Mouse (Mus musculus): ENCODE measurements around the gene Cyp26c1. TPM values are rescaled to one million over a fixed set of nuclear protein-coding genes. Genes with fewer than 3 reads are reported as not detected.
A peak's percentile ranks its signal among the peaks of the same experiment; 100 is the strongest.

Gene Cyp26c1
- not detected in 2 replicates for polyA plus RNA-seq (2015; fragmentation: Nextera tagmentation; extraction: Ambion mirVana)

DNA sequence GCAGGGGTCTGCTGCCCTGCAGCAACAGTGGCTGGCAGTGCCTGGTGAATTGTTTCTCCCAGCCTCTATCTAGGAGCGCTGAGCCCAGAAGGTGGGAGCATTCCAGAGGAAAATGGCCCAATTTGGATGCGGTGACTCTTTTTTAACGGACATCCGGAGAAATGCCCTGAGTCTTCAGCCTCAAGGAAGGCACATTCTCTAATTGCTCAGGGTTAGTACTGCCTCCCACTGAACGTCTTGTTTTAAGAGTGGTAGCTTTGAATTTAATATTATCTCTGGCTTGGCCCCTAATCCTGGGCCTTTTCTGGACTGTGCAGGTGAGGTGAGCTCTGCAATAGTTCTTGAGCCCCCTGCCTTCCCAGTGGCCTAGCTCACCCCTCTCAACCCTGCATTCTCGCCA is at the start of gene Cyp26c1:
Gene Cyp26c1 (plus strand): TSS at position 301 of the 400 bp plus-strand sequence.
- H3K4me2 ChIP-seq, result peak within 1 kb of the TSS; percentile 30
- no peaks in the 10 kb centered on the region for H3K9me3 ChIP-seq (replicated peaks)
- peaks cover 30% of the 10 kb centered on the region for H3K4me1 ChIP-seq
- WGBS, result 14% methylated on average over 6 of the region's 6 CpGs
- H3K27ac ChIP-seq, result no peak within 1 kb of the TSS
- H3K9ac ChIP-seq, result no peak within 1 kb of the TSS
- H3K4me3 ChIP-seq (replicated peaks), result no peak within 1 kb of the TSS
- no peak for ATAC-seq (replicated peaks; ENCODE audit: low FRiP score)
- peaks cover 96% of the 10 kb centered on the region for H3K27me3 ChIP-seq
- H3K36me3 ChIP-seq, result 0 out of 2 replicates have a peak, but pooled peaks cover 3% of the 10 kb centered on the region

DNA sequence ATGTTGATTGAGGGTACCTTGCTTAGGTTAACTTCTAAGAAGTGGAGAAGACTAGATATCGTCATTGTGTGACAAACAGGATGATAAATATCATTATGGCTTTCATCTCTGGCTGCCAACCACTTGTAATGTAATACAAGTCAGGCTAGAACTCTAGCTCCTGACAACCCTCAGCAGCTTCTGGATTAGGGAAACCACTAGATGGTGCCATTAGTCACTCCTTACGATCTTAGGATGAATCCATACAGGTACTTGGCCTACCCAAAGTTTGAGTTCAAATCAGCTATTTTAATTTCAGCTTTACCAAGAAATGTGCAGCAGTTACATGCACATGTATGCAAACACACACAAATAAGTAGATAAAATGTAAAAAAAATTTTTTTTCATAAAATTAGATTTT is 37.4 kb upstream of the Cyp26c1 start:
- Histone ChIP-seq H3K27ac (no peak overlapping the region), H3K4me2 (no peak overlapping the region), H3K9me3 (replicated peaks) (no peaks in the 10 kb centered on the region), H3K9ac (no peak overlapping the region), H3K36me3 (no peaks in the 10 kb centered on the region), H3K4me1 (no peaks in the 10 kb centered on the region), H3K4me3 (replicated peaks) (no peak overlapping the region), H3K27me3 (no peaks in the 10 kb centered on the region)
- no peak for ATAC-seq (replicated peaks; ENCODE audit: low FRiP score)
- WGBS, result 39% methylated on average over 2 of the region's 2 CpGs

DNA sequence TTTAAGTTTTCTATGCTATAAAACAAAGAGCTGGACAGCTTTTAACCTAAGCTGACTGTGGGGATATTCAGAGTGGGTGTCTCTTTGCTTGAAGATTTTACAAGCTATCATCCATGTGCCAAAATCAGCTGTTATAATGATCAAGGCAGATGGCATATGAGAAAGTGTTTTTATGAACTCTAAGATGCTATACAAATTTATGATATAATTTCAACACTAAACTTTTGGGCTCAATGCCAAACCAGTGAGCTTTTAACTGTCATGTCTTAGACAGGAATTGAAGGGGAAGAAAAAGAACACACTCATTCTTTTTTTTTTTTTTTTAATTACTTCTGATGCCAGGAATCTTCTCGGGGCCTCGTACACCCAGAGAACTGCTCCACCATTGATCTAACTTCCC is 34.9 kb upstream of the Cyp26c1 start:
- 67% methylated on average over 2 of the region's 2 CpGs for whole genome bisulfite sequencing
- no peaks in the 10 kb centered on the region for H3K27me3 ChIP-seq

DNA sequence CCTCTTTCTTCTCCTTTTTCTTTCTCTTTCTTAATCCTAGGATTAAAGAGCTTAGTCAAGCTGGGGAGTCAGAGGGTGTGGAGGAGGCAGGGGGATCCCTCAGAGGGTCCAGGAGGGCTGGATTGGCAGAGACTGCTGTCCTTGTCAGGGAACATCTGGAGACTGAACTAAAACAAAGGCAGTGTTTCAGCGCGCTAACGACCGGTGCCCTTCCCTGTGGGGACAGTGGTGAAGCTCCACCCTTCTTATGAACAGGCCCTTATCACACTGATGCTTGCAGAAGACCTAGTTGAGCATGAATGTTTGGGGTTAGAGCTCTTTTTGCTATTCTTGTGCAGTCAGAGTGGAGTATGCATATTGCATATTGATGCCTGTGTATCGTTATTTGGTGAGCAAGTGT is 31.4 kb upstream of the Cyp26c1 start:
- no peak overlapping the region for H3K27ac ChIP-seq
- no peak overlapping the region for H3K9ac ChIP-seq
- 66% methylated on average over 5 of the region's 5 CpGs for WGBS
- H3K4me3 ChIP-seq (replicated peaks), result no peak overlapping the region
- no peaks in the 10 kb centered on the region for H3K9me3 ChIP-seq (replicated peaks)
- no peaks in the 10 kb centered on the region for H3K36me3 ChIP-seq
- H3K4me2 ChIP-seq, result no peak overlapping the region
- H3K4me1 ChIP-seq, result no peaks in the 10 kb centered on the region
- H3K27me3 ChIP-seq, result no peaks in the 10 kb centered on the region
- ATAC-seq (replicated peaks; ENCODE audit: low FRiP score), result no peak

More for the DNA sequence above, 34.9 kb upstream of the Cyp26c1 start:
- H3K4me2 ChIP-seq, result no peak overlapping the region
- H3K4me1 ChIP-seq, result no peaks in the 10 kb centered on the region
- H3K4me3 ChIP-seq (replicated peaks), result no peak overlapping the region
- ATAC-seq (replicated peaks; ENCODE audit: low FRiP score), result no peak
- no peak overlapping the region for H3K27ac ChIP-seq
- no peaks in the 10 kb centered on the region for H3K9me3 ChIP-seq (replicated peaks)
- no peaks in the 10 kb centered on the region for H3K36me3 ChIP-seq
- no peak overlapping the region for H3K9ac ChIP-seq

DNA sequence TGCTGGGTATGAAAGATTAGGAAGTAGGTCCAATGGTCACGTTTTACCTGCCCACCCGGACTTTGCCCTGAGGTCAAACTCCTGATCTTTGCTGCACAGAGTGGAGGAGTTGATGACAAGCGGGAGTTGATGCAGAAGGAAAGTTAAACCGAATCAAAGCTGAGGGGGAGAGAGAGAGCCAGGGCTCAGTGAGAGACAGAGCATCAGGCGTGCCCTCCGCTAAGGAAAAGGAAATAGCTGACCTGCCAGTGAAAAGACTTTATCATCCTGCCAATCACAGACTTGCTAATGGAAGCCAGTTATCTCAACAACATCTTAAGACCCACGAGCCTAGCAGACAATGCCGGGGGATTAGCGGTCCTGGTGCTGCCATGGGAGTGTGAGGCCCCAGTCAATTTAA is 28.9 kb upstream of the Cyp26c1 start:
- Histone ChIP-seq H3K4me3 (replicated peaks) (no peak overlapping the region), H3K4me2 (no peak overlapping the region), H3K36me3 (no peaks in the 10 kb centered on the region), H3K27me3 (no peaks in the 10 kb centered on the region), H3K27ac (no peak overlapping the region), H3K4me1 (no peaks in the 10 kb centered on the region), H3K9me3 (replicated peaks) (no peaks in the 10 kb centered on the region), H3K9ac (no peak overlapping the region)
- WGBS, result 13% methylated on average over 9 of the region's 9 CpGs
- no peak for ATAC-seq (replicated peaks; ENCODE audit: low FRiP score)

DNA sequence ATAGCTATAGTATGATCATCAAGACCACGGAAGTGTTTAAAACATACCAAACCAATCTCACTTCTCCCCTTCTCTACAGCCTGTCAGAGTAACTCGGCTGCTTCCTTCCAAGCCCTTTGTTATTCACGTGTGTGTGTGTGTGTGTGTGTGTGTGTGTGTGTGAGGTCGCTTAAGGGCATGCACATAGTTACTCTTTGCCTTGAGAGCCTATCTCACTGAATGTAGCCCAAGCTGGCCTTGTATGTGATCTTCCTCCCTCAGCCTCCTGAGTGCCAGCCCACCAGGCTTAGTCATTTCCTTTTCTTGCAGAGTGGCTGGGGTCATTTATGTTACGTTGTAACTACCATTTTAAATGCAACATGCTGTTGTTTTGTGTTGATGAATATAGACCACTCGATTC is 20.1 kb upstream of the Cyp26c1 start:
- Histone ChIP-seq H3K4me3 (replicated peaks) (no peak overlapping the region), H3K27me3 (no peaks in the 10 kb centered on the region), H3K27ac (no peak overlapping the region), H3K4me1 (no peaks in the 10 kb centered on the region), H3K9me3 (replicated peaks) (no peaks in the 10 kb centered on the region), H3K9ac (no peak overlapping the region), H3K36me3 (no peaks in the 10 kb centered on the region), H3K4me2 (no peak overlapping the region)
- ATAC-seq (replicated peaks; ENCODE audit: low FRiP score), result no peak
- WGBS, result 79% methylated on average over 6 of the region's 6 CpGs

DNA sequence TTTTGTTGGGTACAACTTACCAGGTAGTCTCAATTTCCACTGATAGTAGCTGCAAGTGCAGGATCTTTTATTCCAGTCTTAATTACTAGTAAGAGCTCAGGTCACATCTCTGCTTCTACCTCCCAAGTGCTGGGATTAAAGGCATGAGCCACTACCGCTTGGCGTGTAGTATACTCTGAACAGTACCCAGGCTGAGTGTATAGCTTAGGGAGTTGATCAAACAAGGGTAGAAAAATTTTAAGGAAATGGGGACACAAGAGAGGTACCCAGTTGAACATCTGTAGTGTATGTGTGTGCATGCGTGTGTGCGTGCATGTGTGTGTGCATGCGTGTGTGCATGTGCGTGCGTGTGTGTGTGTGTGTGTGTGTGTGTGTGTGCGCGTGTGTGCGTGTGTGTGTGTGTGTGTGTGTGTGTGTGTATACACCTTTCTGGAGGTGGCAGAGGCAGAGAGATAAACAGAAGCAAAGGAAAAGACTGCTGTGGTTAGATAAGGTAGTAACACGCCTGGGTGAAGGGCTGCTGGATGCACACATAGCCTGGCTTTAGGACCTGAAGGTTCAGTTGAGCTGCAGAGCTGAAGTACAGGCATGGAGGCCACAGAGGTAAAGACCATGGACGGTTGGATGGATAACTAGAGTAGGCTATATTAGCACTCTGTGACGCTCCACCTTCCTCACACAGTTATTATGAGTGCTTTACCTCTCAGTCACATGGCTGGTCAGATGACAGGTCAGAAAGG is 17.4 kb upstream of the Cyp26c1 start:
- no peak for ATAC-seq (replicated peaks; ENCODE audit: low FRiP score)
- H3K4me1 ChIP-seq, result no peaks in the 10 kb centered on the region
- no peak overlapping the region for H3K4me2 ChIP-seq
- no peak overlapping the region for H3K9ac ChIP-seq
- no peak overlapping the region for H3K4me3 ChIP-seq (replicated peaks)
- no peaks in the 10 kb centered on the region for H3K27me3 ChIP-seq
- no peaks in the 10 kb centered on the region for H3K9me3 ChIP-seq (replicated peaks)
- no peaks in the 10 kb centered on the region for H3K36me3 ChIP-seq
- 73% methylated on average over 13 of the region's 13 CpGs for WGBS
- H3K27ac ChIP-seq, result no peak overlapping the region

DNA sequence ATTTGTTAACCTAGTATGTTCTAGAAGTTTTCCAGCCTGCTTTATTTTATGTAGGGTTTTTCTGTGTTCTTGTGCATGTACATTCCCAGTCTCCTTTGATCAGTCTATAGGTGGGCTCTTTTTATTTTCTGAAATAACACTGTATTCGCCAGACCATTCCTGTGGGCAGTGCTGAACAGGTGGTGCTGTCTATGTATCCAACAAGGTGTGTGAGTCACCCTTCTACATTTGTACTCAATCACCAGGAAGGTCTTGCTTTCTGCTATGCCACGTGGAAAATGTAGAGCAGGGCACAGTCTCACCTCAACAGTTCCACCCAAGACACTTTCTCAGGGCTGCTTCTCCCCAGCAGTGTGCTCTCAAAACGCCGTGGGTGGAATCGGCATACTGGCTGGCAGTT is 16.7 kb upstream of the Cyp26c1 start:
- Histone ChIP-seq H3K9me3 (replicated peaks) (no peaks in the 10 kb centered on the region), H3K4me1 (no peaks in the 10 kb centered on the region), H3K9ac (no peak overlapping the region), H3K36me3 (no peaks in the 10 kb centered on the region), H3K4me3 (replicated peaks) (no peak overlapping the region), H3K27ac (no peak overlapping the region), H3K27me3 (no peaks in the 10 kb centered on the region), H3K4me2 (no peak overlapping the region)
- 88% methylated on average over 5 of the region's 5 CpGs for WGBS
- no peak for ATAC-seq (replicated peaks; ENCODE audit: low FRiP score)

DNA sequence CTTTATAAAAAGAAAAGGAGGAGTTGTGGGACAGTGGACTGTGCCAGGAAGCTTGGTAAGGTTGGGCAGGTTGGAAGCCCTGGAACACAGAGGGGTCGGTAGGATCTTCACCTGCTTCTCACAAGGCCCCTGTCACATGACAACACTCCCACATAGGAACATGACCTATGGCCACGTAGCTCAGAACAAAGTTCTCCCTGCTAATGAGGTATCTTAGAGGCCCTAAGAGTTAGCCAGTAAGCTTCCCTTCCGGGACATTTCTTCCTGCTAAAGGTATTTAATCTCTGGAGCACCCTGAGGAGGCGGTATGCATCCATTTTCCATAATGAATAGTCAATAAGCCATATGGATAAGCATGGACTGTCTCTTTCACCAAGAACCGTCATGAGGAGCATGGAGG is 15.9 kb upstream of the Cyp26c1 start:
- Histone ChIP-seq H3K27ac (no peak overlapping the region), H3K4me1 (no peaks in the 10 kb centered on the region), H3K4me2 (no peak overlapping the region), H3K9me3 (replicated peaks) (no peaks in the 10 kb centered on the region), H3K27me3 (no peaks in the 10 kb centered on the region), H3K36me3 (no peaks in the 10 kb centered on the region), H3K9ac (no peak overlapping the region), H3K4me3 (replicated peaks) (no peak overlapping the region)
- WGBS, result 86% methylated on average over 5 of the region's 5 CpGs
- ATAC-seq (replicated peaks; ENCODE audit: low FRiP score), result no peak

DNA sequence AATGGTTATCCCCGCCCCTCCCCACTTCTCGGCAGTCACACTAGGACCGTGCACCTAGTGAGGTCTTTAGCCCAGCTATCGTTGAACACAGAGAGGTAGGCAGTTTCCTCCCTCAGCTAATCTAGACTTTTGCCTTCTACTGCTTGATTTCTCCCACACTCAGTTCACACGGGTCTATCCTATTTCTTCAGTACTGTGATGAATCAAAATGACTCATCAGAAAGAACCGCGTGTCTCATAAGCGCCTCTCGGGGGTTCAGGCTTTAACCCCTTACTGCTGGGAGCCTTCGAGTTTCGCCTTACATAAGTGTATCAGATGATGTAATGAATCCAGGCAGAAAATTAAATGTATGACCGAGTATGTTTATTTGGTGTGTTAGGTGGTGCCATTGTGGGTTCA is 12.0 kb upstream of the Cyp26c1 start:
- no peak overlapping the region for H3K9ac ChIP-seq
- no peak overlapping the region for H3K4me3 ChIP-seq (replicated peaks)
- no peak for ATAC-seq (replicated peaks; ENCODE audit: low FRiP score)
- H3K4me1 ChIP-seq, result no peaks in the 10 kb centered on the region
- no peak overlapping the region for H3K4me2 ChIP-seq
- no peaks in the 10 kb centered on the region for H3K36me3 ChIP-seq
- 55% methylated on average over 12 of the region's 12 CpGs for WGBS
- H3K27me3 ChIP-seq, result no peaks in the 10 kb centered on the region
- no peak overlapping the region for H3K27ac ChIP-seq
- no peaks in the 10 kb centered on the region for H3K9me3 ChIP-seq (replicated peaks)

DNA sequence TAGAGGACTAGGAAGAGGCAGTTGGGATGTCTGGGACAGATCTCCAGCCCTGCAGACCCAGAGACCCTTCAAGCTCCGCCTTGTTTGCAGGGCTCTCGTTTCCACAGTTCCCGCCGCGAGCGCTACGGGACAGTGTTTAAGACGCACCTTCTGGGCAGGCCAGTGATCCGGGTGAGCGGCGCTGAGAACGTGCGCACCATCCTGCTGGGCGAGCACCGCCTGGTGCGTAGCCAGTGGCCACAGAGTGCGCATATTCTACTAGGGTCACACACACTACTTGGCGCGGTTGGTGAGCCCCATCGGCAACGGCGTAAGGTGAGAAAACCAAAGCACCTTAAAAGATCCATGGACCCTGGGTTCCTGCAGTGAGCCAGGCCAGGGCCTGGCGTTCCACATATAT is 966 bp downstream of the Cyp26c1 start:
- Histone ChIP-seq H3K27ac (no peak overlapping the region), H3K9ac (no peak overlapping the region), H3K4me1 (peaks cover 35% of the 10 kb centered on the region), H3K4me3 (replicated peaks) (no peak overlapping the region), H3K27me3 (peaks cover 97% of the 10 kb centered on the region), H3K9me3 (replicated peaks) (no peaks in the 10 kb centered on the region), H3K36me3 (0 out of 2 replicates have a peak, but pooled peaks cover 3% of the 10 kb centered on the region), H3K4me2 (peak overlapping the region; percentile 30)
- 3% methylated on average over 23 of the region's 23 CpGs for WGBS
- no peak for ATAC-seq (replicated peaks; ENCODE audit: low FRiP score)

DNA sequence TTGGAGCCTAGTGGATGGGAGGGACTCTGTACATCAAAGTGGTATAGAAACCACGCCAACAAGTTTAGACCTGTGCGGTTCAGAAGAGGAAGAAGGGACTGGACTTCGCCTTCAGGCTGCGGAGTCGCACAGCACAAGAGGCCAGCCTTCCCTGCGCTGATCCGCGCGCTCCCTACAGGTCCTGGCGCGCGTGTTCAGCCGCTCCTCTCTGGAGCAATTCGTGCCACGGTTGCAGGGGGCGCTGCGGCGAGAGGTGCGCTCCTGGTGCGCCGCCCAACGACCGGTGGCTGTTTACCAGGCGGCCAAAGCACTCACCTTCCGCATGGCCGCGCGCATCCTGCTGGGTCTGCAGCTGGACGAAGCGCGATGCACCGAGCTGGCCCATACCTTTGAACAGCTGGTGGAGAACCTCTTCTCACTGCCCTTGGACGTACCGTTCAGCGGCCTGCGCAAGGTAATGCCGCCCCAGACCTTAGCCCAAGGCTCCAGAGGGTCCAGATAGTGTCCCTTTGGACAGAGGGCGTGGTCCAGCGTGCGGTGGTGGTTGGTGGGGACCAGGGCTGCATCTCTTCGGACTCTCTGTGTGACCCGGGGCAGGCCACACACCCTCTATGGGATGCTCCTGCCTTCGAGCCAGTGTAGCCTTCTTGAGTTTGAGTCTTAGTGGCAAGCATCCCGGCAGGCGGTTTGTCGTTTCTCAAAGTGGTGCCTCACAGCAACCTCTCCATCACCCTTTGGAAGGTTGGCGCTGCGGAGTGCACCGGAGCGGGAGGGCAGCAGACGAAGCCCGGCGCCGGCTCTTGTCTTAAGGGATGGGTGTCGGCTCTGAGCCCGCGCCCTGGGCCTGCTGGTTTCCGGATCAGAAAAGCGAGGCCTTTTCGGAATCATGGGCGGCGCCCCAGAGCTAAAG is 1.8 kb downstream of the Cyp26c1 start:
- Histone ChIP-seq H3K4me3 (replicated peaks) (peak overlapping the region; percentile 15), H3K27ac (no peak overlapping the region), H3K9ac (no peak overlapping the region), H3K27me3 (peaks cover 99% of the 10 kb centered on the region), H3K9me3 (replicated peaks) (no peaks in the 10 kb centered on the region; the same call in 1 of the 2 replicates), H3K36me3 (0 out of 2 replicates have a peak, but pooled peaks cover 3% of the 10 kb centered on the region), H3K4me2 (peak overlapping the region; percentile 30), H3K4me1 (peaks cover 39% of the 10 kb centered on the region)
- ATAC-seq (replicated peaks; ENCODE audit: low FRiP score), result peak; percentile 53; the same call in 1 of the 2 replicates
- WGBS, result 5% methylated on average over 62 of the region's 62 CpGs
